Mouse (Mus musculus): ENCODE measurements around the gene Phldb2. TPM values are rescaled to one million over a fixed set of nuclear protein-coding genes. Genes with fewer than 3 reads are reported as not detected.

Phldb2 gene
- polyA plus RNA-seq, 1 experiment: 25.7 TPM

- Histone ChIP-seq H3K4me3 (no peak overlapping the region), H3K36me3 (ENCODE audit: control insufficient read depth, insufficient read depth) (peaks cover 40% of the 10 kb centered on the region), H3ac (ENCODE audit: control insufficient read depth, insufficient read length) (no peak overlapping the region), H3K27me3 (ENCODE audit: control insufficient read depth, insufficient read depth, insufficient read length) (no peaks in the 10 kb centered on the region), H3K79me2 (ENCODE audit: control insufficient read depth, insufficient read depth) (peaks cover 87% of the 10 kb centered on the region), H3K4me2 (ENCODE audit: low read depth) (no peak overlapping the region)
- TF ChIP-seq MYOG (IDR thresholded peaks at IDR 0.05; ENCODE audit: control insufficient read depth in 1 of 3, insufficient read depth in 1 of 3, insufficient read length in 2 of 3, low read depth in 2 of 3) (no peak), E2F4 (IDR thresholded peaks at IDR 0.05; ENCODE audit: insufficient read depth) (no peak), SRF (IDR thresholded peaks at IDR 0.05; ENCODE audit: control insufficient read depth, insufficient read length, low read depth) (no peak), POLR2A (IDR thresholded peaks at IDR 0.05; ENCODE audit: insufficient read length, low read depth) (no peak), TCF3 (IDR thresholded peaks at IDR 0.05; ENCODE audit: insufficient read length, low read depth) (no peak), REST (IDR thresholded peaks at IDR 0.05; ENCODE audit: insufficient read depth, insufficient read length) (no peak), CEBPB (IDR thresholded peaks at IDR 0.05; ENCODE audit: insufficient read depth, poor library complexity, severe bottlenecking) (no peak), TCF12 (IDR thresholded peaks at IDR 0.05; ENCODE audit: insufficient read depth, poor library complexity, severe bottlenecking) (no peak), USF1 (IDR thresholded peaks at IDR 0.05; ENCODE audit: low read depth) (no peak), MYOD1 (IDR thresholded peaks at IDR 0.05; ENCODE audit: control insufficient read depth in 1 of 3, insufficient read length in 2 of 3, low read depth in 2 of 3) (no peak), MAX (IDR thresholded peaks at IDR 0.05; ENCODE audit: low read depth) (no peak), POLR2AphosphoS2 (IDR thresholded peaks at IDR 0.05; ENCODE audit: insufficient read length, low read depth) (no peak)
Measured at GRCm38 (mm10) chr16:45824025-45824424, 129.4 kb downstream of the Phldb2 start.

- Histone ChIP-seq H3K4me3 (no peak overlapping the region), H3K79me2 (ENCODE audit: control insufficient read depth, insufficient read depth) (peaks cover 92% of the 10 kb centered on the region), H3K27me3 (ENCODE audit: control insufficient read depth, insufficient read depth, insufficient read length) (no peaks in the 10 kb centered on the region), H3K36me3 (ENCODE audit: control insufficient read depth, insufficient read depth) (peaks cover 36% of the 10 kb centered on the region), H3K4me2 (ENCODE audit: low read depth) (no peak overlapping the region), H3ac (ENCODE audit: control insufficient read depth, insufficient read length) (no peak overlapping the region)
- no peak for TF ChIP-seq MYOD1 (IDR thresholded peaks at IDR 0.05; ENCODE audit: control insufficient read depth in 1 of 3, insufficient read length in 2 of 3, low read depth in 2 of 3)
Measured at GRCm38 (mm10) chr16:45819911-45820310, 133.5 kb downstream of the Phldb2 start.

DNA sequence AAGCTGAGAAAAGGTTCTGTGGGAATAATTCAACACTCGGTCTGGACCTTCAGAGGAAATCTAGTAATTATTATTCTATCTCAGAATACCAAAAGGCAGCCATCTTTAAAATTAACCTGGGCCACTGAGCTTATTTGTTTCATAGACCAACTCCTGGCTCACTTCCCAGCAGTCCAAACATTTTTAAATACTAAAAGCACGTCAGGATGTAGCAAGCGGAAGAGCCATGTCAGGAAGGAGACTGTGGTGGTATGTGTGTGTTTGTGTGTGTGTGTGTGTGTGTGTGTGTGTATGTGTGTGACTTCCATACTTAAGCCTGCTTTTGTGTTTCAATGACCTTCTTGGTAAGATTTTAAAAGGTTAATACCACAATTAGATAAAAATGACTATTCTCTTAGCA, 135.6 kb downstream of the Phldb2 start:
- TF ChIP-seq SRF (IDR thresholded peaks at IDR 0.05; ENCODE audit: control insufficient read depth, insufficient read length, low read depth) (no peak), TCF3 (IDR thresholded peaks at IDR 0.05; ENCODE audit: insufficient read length, low read depth) (no peak), MYOD1 (IDR thresholded peaks at IDR 0.05; ENCODE audit: control insufficient read depth in 1 of 3, insufficient read length in 2 of 3, low read depth in 2 of 3) (no peak), TCF12 (IDR thresholded peaks at IDR 0.05; ENCODE audit: insufficient read depth, poor library complexity, severe bottlenecking) (no peak), USF1 (IDR thresholded peaks at IDR 0.05; ENCODE audit: low read depth) (no peak), E2F4 (IDR thresholded peaks at IDR 0.05; ENCODE audit: insufficient read depth) (no peak), MAX (IDR thresholded peaks at IDR 0.05; ENCODE audit: low read depth) (no peak), CEBPB (IDR thresholded peaks at IDR 0.05; ENCODE audit: insufficient read depth, poor library complexity, severe bottlenecking) (no peak), POLR2AphosphoS2 (IDR thresholded peaks at IDR 0.05; ENCODE audit: insufficient read length, low read depth) (no peak), MYOG (IDR thresholded peaks at IDR 0.05; ENCODE audit: control insufficient read depth in 1 of 3, insufficient read depth in 1 of 3, insufficient read length in 2 of 3, low read depth in 2 of 3) (no peak), REST (IDR thresholded peaks at IDR 0.05; ENCODE audit: insufficient read depth, insufficient read length) (no peak), POLR2A (IDR thresholded peaks at IDR 0.05; ENCODE audit: insufficient read length, low read depth) (no peak)
- no peak overlapping the region for H3K4me3 ChIP-seq

GRCm38 (mm10) chr16:45816670-45817069, 136.7 kb downstream of the Phldb2 start:
- peaks cover 26% of the 10 kb centered on the region for H3K36me3 ChIP-seq (ENCODE audit: control insufficient read depth, insufficient read depth)
- H3K4me3 ChIP-seq: no peak overlapping the region
- no peaks in the 10 kb centered on the region for H3K27me3 ChIP-seq (ENCODE audit: control insufficient read depth, insufficient read depth, insufficient read length)
- TF ChIP-seq MYOD1 (IDR thresholded peaks at IDR 0.05; ENCODE audit: control insufficient read depth in 1 of 3, insufficient read length in 2 of 3, low read depth in 2 of 3) (no peak), MAX (IDR thresholded peaks at IDR 0.05; ENCODE audit: low read depth) (no peak), REST (IDR thresholded peaks at IDR 0.05; ENCODE audit: insufficient read depth, insufficient read length) (no peak), CEBPB (IDR thresholded peaks at IDR 0.05; ENCODE audit: insufficient read depth, poor library complexity, severe bottlenecking) (no peak), POLR2A (IDR thresholded peaks at IDR 0.05; ENCODE audit: insufficient read length, low read depth) (no peak), POLR2AphosphoS2 (IDR thresholded peaks at IDR 0.05; ENCODE audit: insufficient read length, low read depth) (no peak), TCF12 (IDR thresholded peaks at IDR 0.05; ENCODE audit: insufficient read depth, poor library complexity, severe bottlenecking) (no peak)
- no peak overlapping the region for H3K4me2 ChIP-seq (ENCODE audit: low read depth)
- no peak overlapping the region for H3ac ChIP-seq (ENCODE audit: control insufficient read depth, insufficient read length)
- peaks cover 82% of the 10 kb centered on the region for H3K79me2 ChIP-seq (ENCODE audit: control insufficient read depth, insufficient read depth)

More for the DNA sequence above, 135.6 kb downstream of the Phldb2 start:
- Histone ChIP-seq H3K27me3 (ENCODE audit: control insufficient read depth, insufficient read depth, insufficient read length) (no peaks in the 10 kb centered on the region), H3K36me3 (ENCODE audit: control insufficient read depth, insufficient read depth) (peaks cover 33% of the 10 kb centered on the region), H3K4me2 (ENCODE audit: low read depth) (no peak overlapping the region), H3K79me2 (ENCODE audit: control insufficient read depth, insufficient read depth) (peaks cover 86% of the 10 kb centered on the region), H3ac (ENCODE audit: control insufficient read depth, insufficient read length) (no peak overlapping the region)

DNA sequence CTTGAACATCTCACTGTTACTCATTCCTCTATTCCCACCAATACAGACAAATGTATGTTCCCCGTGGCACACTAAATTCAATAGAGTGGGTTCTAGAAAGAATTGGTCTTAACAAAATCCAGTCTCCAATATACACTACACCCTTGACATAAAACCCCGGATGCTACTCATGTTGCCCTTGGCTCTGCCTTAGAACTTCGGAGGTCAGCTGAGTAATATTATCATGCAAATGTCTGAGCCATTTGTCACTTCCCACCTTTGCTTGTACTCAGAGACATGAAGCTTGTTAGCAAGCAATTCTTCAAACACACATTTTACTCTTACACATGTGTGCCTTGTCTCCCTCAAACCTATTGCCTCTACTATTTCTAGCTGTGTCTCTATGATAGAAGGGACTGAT, 138.8 kb downstream of the Phldb2 start:
- H3K36me3 ChIP-seq (ENCODE audit: control insufficient read depth, insufficient read depth): peaks cover 19% of the 10 kb centered on the region
- peaks cover 73% of the 10 kb centered on the region for H3K79me2 ChIP-seq (ENCODE audit: control insufficient read depth, insufficient read depth)
- H3K4me3 ChIP-seq: no peak overlapping the region
- TF ChIP-seq SRF (IDR thresholded peaks at IDR 0.05; ENCODE audit: control insufficient read depth, insufficient read length, low read depth) (no peak), MYOG (IDR thresholded peaks at IDR 0.05; ENCODE audit: control insufficient read depth in 1 of 3, insufficient read depth in 1 of 3, insufficient read length in 2 of 3, low read depth in 2 of 3) (no peak), REST (IDR thresholded peaks at IDR 0.05; ENCODE audit: insufficient read depth, insufficient read length) (no peak), TCF3 (IDR thresholded peaks at IDR 0.05; ENCODE audit: insufficient read length, low read depth) (no peak), CEBPB (IDR thresholded peaks at IDR 0.05; ENCODE audit: insufficient read depth, poor library complexity, severe bottlenecking) (no peak)
- no peak overlapping the region for H3ac ChIP-seq (ENCODE audit: control insufficient read depth, insufficient read length)
- no peak overlapping the region for H3K4me2 ChIP-seq (ENCODE audit: low read depth)
- H3K27me3 ChIP-seq (ENCODE audit: control insufficient read depth, insufficient read depth, insufficient read length): no peaks in the 10 kb centered on the region
